Mouse (Mus musculus) kidney, postnatal 25 days (tissue): ENCODE data around the gene Rnf11.

Source experiments
- DNase-seq, 2 experiments: peaks; one replicate each; pipeline ENCODE4 v3.0.0; 2021; ENCODE audit warnings: mixed read lengths in 2 of 2

Gene Rnf11

DNA sequence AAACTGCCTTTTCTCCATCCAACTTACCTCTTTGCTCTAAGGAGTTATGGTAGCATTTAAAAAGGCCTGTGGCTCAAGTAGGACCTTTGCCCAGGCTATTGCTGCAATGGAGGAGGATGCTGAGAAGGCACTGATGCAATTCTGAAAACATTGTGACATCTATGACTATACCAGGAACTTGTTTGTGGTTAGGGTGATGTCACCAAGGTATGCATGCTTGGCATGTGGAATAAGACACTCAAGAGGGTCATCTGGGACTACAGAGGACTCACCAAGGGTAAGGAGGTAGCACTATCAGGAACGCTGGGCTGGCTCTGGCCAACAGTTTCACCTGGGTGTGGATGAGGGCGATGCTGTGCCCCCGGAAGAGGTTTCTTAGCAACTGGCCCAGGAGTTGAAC, at the start of gene Rnf11:
TSS of gene Rnf11 (minus strand) at position 108 of the 400 bp plus-strand sequence.
- no peak for DNase-seq

DNA sequence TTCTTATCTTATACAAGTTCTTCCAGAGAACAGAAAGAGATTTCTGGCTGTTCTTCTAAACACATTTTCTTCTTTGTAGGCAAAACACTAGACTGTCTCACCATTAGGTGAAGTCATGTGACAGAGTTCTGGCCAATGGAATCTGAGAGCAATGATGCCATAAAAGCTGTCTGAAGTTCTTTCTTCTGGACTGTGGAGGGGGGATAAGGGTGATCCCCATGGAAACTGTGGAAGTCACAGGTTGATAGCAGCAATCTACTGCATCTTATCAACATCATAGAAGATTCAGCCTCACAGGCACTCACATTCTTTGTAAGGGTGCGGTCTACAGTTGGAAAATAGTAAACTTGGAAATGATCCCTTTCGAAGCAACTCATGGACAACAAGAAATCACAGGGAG, 46.6 kb upstream of the Rnf11 start, which contains the start of gene 4930522H14Rik:
TSS of gene 4930522H14Rik (minus strand) at position 187 of the 400 bp plus-strand sequence.
- DNase-seq: no peak

DNA sequence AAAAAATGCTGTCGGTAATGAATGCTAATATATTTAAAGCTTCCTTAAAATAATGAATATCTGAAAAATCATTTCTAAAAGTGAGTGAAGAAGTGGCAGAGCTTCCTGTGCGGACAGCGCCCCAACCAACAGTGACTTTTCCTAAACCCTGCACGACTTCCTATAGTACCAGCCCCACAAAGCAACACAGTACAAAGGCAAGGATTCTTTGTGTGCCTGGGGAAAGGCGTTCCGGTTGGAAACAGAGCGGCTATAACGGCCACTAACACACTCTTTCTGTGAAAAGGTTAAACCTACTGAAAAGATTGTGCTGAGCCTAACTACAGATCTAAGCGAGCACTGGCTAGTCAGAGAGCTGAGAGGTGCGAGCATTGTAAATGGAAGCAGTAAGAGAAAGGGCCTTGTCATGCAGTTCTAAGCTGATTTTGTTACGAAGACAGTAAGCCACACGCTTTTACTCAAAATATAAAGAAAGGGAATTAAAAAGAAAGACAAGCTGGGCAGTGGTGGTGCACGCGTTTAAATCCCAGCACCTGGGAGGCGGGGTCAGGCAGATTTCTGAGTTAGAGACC, 45.8 kb upstream of the Rnf11 start:
- DNase-seq: no peak

DNA sequence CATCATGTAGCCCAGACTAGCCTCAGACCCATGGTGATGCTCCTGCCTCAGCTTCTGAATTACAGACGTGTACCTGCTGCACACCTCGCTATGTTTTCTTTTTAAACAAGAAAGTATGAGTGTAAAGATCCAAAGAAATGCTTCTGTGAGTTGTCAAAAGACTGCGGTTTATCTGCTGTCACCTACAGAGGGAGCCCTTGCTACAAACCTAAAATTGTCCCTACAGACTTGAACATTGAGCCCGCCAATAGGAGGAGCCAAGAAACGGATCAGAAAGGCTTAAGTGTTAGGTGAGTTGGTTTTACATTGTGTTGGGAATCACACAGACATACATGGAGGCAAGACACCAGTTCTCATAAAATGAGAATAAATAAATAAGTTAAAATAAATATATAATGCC, 20.4 kb upstream of the Rnf11 start:
- peak; percentile 72 to 75 for DNase-seq

DNA sequence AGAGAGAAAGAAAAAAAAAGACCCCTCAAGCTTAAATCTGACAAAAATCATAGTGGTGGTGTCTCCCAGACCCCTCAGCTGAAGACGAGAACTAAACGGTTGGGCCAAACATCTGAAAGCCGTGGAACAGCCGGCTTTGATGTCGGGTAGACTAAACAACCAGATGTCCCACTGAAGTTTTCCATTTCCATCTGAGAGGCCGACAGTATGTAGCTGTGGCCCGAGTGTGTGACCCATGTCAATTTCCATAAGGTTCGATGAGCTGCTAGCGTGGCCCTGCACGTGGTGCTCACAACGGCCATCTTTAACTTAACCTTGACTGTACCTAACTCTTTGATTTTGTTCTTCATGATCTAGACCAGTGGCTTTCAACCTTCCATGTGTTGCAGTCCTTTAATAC, 13.9 kb upstream of the Rnf11 start:
- DNase-seq: no peak

DNA sequence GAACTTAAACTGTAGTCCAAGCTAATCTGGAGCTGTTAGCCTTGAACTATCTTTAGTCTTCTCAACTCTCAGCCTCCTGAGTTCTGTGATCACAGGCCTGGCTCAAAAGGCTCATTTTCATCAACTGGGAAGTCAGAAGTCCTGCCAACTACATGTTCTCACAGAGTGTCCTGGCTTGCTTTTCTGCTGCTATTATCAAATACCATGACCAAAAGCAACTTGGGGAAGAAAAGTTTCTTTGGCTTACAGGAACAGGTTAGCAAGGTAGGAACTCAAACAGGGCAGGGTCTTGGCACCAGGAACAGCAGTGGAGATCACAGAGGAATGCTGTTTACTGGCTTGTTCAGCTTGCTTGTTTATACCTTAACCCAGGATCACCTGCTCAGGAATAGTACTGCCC, 9.1 kb upstream of the Rnf11 start:
- no peak for DNase-seq

DNA sequence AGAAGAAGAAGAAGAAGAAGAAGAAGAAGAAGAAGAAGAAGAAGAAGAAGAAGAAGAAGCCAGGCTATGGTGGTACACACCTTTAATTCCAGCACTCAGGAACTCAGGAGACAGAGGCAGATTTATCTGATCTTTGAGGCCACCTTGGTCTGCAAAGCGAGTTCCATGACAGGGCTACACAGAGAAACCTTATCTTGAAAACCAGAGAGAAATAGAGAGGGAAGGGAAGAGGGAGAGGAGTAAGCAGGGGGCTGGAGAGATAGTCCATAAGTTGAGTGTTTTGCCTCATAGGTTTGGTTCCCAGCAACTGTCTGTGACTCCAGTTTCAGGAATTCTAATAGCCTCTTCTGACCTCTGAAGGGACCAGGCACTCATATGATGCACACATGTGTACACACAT, 4.3 kb upstream of the Rnf11 start:
- DNase-seq: no peak

DNA sequence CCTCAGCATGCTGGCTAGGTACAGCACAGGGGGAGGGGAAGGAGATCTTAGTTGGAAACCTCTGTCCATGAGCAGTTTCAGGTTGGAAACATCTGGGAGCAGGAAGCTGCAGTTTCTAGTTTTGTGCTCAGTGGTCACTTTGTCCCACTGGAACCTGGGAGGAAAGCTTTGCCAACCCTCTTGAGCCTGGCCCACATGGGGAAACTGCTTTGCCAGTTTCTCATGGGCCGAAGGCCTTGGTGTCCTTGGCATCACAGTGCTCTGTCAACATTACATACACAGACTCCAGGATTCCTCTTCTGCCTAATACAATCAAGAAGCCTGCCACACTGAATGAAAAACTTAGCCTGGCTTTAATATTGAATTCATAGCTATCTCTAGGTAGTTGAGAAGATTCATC, 1.8 kb downstream of the Rnf11 start:
- DNase-seq: no peak

DNA sequence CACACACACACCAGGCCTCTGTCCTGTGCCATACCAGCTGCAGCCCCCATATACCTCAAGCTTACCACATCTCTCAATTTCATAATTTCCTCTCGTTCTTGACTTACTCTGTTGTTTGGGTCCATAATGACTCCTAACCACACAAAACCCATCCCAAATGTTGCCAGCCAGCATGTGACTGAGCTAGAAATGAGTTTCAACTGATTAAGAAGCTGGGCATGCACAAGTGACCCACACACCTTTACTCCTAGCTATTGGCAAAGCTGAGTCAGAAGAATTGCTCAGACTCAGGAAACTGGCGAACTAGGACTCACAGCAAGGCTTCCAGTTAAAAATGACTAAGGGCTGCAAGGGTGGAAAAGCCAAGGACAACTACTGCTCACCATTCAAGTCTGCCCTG, 3.1 kb downstream of the Rnf11 start:
- DNase-seq: no peak

DNA sequence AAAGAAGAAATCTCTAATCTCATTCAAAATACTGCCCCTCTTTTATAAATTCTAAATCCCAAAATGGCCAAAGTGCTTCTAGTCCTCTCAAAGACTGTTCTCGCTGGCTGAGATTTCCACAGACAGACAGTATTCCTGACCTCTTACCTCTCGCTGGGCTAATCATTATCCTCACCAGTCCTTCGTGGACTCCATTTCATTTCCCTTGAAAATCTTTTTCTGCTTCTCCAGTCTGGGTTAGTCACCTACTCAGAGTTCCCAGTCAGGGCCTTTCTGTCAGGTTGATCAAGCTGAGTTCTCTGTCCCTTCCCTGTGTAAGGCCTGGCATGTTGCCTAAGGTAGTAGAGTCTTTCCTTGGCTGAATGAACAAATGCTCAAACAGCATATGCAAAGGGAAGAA, 7.1 kb downstream of the Rnf11 start:
- peak; percentile 24 to 43 for DNase-seq

DNA sequence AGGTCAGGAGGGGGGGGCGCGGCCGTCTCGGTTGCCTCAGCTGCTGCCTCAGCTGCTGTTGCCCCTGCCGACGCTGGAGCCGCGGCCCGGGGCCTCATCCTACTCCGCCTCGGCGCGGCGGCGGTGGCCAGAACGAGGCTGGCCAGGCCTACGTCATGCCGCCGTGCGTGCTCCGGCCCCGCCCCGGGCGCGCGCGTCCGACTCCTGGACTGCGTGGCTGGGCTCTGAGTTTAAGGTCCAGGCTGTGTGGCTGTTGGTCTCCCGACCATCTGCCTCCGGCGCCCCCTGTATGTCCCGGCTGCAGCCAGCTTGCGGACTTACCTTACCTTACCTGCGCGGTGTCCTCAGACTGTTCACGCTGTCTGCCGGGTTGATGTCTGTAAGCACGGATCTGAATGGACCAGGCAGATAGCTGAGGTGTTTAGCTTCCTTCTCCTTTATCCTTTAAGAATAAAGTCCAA, 7.9 kb downstream of the Rnf11 start:
- DNase-seq: peak; percentile 92 to 96

DNA sequence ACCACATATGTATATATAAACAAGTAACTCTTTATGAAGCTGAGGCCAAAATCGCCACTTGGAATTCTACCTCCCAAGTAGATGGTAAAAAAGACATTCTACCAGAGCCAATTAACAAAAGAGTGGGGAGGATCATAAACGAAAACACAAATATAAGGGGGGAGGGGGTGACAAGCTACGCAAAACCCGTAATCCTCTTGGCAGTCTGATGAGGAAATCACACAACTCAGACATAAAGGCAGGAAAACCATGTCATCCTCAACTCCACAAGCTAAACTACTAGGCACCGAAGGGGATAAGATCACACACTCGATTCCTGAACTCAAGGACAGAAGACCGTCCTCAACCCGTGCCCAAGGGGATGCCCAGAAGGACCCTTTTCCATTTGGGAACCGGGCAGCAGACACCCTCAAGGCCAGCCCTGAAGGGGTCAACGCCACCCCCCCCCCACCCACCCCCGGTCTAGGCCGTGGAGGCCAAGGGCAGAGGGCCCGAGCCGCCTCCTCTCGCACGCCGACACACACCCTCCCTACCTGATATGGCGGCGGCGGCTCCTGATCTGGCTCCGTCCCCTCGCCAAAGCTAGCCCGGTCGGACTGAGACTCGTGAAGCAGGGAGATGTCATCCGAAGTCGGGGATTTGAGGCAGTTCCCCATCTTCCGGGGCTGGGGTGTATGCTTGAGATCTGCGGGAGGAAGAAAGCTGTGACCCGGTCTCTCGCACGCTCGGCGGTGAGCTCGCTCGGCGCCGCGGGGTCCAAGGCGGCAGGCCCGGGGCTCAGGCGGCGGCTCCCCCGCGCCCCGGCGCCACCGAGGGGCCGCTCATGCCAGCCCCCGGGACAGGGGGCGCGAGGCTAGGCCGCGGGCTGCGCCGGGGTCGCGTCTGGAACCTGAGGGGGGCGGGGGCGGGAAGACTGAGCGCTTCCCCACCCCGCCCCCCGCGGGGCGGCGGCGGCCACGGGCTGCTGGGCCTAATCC, 8.7 kb downstream of the Rnf11 start:
- DNase-seq: peak; percentile 55 to 74

DNA sequence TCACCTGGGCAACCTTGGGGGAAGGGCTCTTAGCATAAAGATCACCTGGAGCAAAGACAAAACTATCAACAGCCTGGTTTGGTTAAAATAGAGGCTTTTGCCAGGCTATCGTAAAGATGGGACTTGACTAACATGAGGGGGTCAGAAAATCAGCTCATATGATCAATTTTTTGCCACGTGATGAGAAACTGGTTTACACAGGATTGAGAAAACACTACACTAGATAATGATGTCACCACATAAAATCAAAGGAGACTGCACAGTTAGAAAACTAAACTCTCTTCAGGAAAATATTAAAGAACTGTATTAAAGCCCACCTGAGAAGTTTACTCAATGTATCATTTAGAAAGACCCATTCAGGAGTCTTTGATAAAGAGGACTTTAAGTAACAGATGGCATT, 9.4 kb downstream of the Rnf11 start:
- DNase-seq: no peak

DNA sequence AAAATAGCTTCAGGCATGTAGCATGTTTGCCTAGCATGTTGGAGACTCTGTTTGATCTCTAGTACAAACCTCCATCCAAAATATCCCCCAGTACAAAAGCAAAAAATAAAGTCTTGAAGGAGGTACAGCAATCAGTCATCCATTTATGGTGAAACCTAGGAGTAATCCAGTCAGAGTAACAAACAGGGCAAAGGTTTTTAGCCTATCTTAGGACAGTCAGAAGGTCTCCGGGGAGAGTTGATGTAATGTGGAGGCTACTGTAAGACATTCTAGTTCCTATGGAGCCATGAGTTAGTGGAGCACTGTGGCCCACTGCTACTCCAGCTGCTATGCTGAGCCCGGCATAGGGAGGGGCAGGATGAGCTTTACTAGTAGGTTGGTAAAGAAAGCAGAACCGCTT, 12.0 kb downstream of the Rnf11 start:
- DNase-seq: no peak

DNA sequence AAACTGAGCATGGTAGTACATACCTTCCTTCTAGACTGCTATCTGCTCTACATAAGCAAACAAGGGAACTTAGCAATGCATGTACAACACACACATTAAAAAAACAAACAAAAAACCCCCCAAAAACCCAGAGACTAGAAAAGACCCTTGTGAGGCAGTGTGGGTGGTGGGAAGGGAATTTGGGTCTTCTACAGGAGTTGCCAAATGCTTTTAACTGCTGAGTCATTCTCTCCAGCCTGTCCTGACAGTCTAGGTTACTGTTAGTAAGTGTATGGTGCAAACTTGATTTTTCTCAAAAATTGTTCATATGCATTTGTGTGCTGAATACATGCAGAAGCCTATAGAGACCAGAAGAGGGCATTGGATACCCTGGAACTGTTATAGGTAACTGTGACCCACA, 12.9 kb downstream of the Rnf11 start:
- no peak for DNase-seq

DNA sequence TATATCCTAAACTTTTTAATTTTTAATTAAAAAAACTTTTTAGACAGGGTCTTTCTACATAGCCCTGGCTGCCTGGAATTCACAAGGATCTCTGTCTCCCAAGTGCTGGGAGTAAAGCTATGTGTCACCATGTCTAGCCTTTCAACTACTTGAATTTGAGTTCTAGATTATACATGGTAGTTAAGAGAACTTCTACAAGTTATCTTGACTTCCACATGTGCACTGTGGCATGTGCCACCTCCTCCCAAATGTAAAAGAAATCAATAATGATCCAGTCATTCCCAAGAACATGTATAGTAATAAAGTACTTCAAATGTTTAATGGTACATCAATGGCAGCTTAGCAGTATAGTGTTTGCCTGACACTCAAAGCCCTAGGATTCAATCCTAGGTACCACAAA, 16.8 kb downstream of the Rnf11 start:
- no peak for DNase-seq

DNA sequence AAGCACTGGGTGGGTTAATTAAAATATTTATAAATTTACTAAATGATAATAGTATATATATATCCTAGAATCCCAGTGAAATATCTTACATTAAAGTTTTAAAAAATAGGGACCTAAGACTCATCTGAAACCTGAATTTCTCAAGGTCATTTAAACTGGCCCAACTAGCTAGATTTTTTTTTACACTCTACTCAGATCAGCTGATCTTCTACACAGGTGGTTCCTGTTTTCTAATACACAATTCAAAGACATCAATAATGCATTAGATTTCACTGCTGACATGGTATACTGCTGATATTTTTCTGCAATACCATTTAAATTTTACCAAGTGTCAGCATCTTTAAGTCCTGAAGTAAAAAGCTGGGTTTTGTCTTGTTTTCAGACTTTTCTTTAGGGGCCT, 20.6 kb downstream of the Rnf11 start:
- no peak for DNase-seq

DNA sequence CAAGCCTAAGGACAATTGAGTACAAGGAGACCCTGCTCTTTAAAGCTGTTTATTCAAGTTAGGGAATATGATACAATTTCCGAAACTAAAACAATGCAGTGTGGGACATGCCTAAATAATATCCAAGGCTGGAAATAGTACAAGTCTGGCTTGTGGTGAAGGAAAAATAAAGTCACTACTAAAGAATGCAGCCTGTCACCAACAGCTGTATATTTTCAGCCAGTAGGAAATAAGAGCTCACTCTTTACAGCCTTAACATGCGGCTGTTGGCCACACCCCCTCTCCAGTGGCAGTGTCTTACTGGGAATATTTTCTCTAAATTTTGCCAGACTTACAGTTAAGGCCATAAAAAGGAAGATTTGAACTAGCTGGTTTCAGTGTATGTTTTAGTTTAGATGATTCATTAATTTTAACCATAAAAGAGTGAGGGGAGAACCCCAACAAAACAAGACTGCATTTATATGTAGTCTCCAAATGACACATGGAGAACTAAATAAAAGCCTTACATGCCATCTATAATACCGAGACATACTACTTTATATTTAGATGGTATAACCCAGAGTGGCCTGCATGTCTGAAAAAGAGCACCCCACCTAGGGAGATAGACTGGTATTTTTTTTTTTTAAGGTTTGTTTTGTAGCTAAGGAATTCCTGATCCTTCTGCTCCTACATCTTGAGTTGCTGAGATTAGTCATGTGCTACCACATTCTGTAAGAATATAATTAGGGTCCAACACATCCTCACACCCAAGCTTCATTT, 23.9 kb downstream of the Rnf11 start:
- DNase-seq: peak; percentile 59 to 64

DNA sequence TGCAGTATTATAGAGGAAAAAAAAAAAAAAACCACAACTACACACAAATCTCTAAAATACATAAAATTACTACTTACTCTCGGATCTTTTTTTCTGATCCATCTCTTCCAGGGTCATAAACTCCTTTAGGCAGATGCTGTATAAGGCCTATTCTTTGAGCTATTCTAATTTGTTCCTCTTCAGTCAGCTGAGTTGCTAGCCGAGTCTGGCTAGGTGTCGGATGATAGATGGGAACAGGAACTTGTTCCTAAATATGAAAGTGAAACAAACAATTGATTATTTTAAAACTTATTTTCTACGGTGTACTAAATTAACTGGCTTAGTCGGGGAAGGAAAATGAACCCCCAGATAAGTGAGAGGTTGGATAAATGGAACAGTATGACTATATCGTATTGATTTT, 27.7 kb downstream of the Rnf11 start:
- no peak for DNase-seq

DNA sequence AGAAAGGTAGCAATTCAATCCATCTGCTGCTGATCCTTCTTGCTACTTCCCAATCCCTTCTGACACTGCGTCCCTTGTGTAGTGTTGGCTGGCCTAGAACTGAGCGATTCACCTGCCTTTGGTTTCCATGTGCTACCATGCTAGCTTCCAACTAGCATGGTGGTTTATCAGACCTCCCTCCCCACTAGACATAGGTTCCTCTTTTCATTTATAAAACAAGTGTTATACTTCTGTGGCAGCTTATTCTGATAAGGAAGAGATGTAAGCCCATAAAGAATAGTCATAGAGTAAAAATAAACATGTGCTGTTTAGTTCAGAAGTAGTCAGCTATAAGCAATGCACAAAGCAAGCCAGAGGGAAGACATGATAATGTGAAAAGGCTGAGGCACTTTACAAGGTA, 36.0 kb downstream of the Rnf11 start:
- DNase-seq: no peak

DNA sequence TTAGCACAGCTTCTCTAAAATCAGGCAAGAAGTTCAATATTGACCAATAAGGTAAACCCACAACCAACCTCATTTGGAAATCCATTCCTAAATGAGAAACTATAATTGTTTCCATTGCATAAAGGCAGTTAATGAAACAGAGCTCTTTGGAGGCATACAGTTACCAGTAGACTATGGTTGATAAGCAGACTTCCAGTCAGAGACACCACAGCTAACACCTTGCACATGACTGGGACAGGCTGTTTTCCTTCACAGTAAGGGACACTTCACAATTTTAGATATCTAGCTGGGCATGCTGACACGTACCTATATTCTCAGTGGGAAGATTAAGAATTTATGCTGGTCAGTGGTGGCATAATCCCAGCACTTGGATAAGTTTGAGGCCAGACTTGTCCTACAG, 38.6 kb downstream of the Rnf11 start:
- DNase-seq: no peak

DNA sequence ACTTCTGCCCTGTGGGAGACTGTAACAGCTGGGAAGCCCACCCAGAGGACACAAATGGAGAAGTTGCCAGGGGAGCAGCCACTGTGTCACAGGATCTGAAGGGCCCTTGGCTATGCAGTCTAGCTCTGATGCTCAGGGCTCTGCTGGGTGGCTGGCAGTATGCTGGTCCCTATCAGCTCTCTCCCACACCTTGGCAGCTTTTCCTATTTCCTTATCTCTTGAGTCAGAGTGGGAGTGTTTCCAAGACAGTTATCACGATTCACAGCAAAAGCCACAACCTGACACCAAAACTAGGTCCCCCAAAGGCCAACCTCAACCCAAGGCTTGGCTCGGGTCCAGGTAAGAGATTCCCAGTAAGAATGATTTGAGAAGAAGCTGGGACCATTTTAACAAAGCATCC, 39.1 kb downstream of the Rnf11 start:
- no peak for DNase-seq

DNA sequence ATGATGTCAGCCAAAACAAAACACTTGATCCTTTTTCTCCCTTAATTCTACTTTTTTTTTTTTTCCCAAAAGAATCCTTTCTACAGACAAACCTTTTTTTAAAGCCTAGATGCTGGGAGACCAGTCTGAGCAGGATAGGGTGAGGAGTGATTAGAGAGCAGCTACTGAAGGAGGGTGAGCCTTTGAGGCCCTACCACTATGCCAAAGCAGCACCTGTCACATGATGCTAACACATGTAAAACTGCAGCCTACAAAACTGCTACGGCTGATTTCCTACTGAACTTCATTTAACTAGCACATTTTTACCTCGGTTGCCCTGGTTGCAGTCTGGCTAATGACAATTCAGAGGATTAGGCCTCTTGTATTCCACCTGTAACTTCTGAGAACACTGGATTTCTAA, 39.6 kb downstream of the Rnf11 start:
- no peak for DNase-seq

DNA sequence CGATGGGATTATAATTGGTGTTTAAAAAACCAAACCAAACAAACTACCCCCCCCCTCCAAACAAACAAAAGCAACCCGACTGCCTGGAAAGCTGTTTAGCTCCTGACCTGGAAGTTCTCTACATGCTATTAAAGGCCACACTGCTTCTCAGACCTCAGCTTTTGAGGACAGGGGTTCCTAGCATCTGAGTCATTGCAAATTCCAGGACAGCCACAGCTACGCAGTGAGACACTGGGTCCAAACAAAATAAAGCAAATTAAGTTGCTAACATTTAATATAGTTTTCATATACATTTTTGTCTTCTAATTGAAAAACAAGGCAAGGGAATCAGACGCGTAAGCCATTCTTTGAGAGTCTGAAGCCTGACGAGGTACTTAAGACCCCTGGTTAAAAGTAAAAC, 40.1 kb downstream of the Rnf11 start:
- no peak for DNase-seq
